Mouse (Mus musculus): ENCODE measurements at regions not wholly inside any gene's neighbourhood (a gene's known extent, or its start where the extent isn't known, plus 50 kb on each side); places are given as distances from the start of the nearest gene placed in this dataset.
"Not testable (repeated sequence)": the region's sequence is repeated elsewhere in the genome, so short reads cannot be mapped to it uniquely, and the experiment has no call there.

GRCm38 (mm10) chr10:111354607-111355006, 56.1 kb downstream of the Bbs10 start:
- no peak overlapping the region for H3K27ac ChIP-seq
- H3K36me3 ChIP-seq (replicated peaks; ENCODE audit: control insufficient read depth, insufficient read depth, low read depth): no peaks in the 10 kb centered on the region
- no peak overlapping the region for H3K4me2 ChIP-seq (ENCODE audit: low read depth)
- H3K4me1 ChIP-seq (replicated peaks; ENCODE audit: control insufficient read depth in 2 of 2, insufficient read depth in 2 of 2, low read length in 1 of 2): no peaks in the 10 kb centered on the region
- TF ChIP-seq EP300 (IDR thresholded peaks at IDR 0.05; ENCODE audit: low read depth) (no peak), CTCF (IDR thresholded peaks at IDR 0.05; ENCODE audit: low read depth) (no peak)
- no peak for DNase-seq (ENCODE audit: low read depth in 3 of 3, low spot score in 3 of 3)
- H3K4me3 ChIP-seq (ENCODE audit: insufficient read depth in 1 of 2, low read depth in 2 of 2, low read length in 2 of 2): no peak overlapping the region
- no peak overlapping the region for H3K9ac ChIP-seq (replicated peaks)
- no peaks in the 10 kb centered on the region for H3K27me3 ChIP-seq (ENCODE audit: control insufficient read depth, insufficient read depth, low read length)
- 63% methylated on average over 8 of the region's 8 CpGs for WGBS (ENCODE audit: insufficient replicate concordance)
- ATAC-seq (ENCODE audit: insufficient read depth): no peak
- H3K9me3 ChIP-seq (ENCODE audit: control insufficient read depth, low read length): no peaks in the 10 kb centered on the region

GRCm38 (mm10) chr10:111358340-111358739, 59.9 kb downstream of the Bbs10 start:
- H3K4me3 ChIP-seq (ENCODE audit: insufficient read depth in 1 of 2, low read depth in 2 of 2, low read length in 2 of 2); H3K4me1 ChIP-seq (replicated peaks; ENCODE audit: control insufficient read depth in 2 of 2, insufficient read depth in 2 of 2, low read length in 1 of 2); H3K27ac ChIP-seq; DNase-seq (ENCODE audit: low read depth in 3 of 3, low spot score in 3 of 3); H3K27me3 ChIP-seq (ENCODE audit: control insufficient read depth, insufficient read depth, low read length); H3K36me3 ChIP-seq (replicated peaks; ENCODE audit: control insufficient read depth, insufficient read depth, low read depth); H3K9me3 ChIP-seq (ENCODE audit: control insufficient read depth, low read length); H3K4me2 ChIP-seq (ENCODE audit: low read depth); H3K9ac ChIP-seq (replicated peaks); ATAC-seq (ENCODE audit: insufficient read depth): not testable (repeated sequence)
- WGBS (ENCODE audit: insufficient replicate concordance): 38% methylated on average over 1 of the region's 1 CpGs

- WGBS (ENCODE audit: insufficient replicate concordance): 77% methylated on average over 18 of the region's 18 CpGs
- H3K4me2 ChIP-seq (ENCODE audit: low read depth): no peak overlapping the region
- ATAC-seq (ENCODE audit: insufficient read depth) (no peak), DNase-seq (ENCODE audit: low read depth in 3 of 3, low spot score in 3 of 3) (no peak)
- no peaks in the 10 kb centered on the region for H3K27me3 ChIP-seq (ENCODE audit: control insufficient read depth, insufficient read depth, low read length)
- H3K4me1 ChIP-seq (replicated peaks; ENCODE audit: control insufficient read depth in 2 of 2, insufficient read depth in 2 of 2, low read length in 1 of 2): peaks cover 0 to 16% of the 10 kb centered on the region in 2 experiments; a peak in 2 of 4 replicates
- no peaks in the 10 kb centered on the region for H3K9me3 ChIP-seq (ENCODE audit: control insufficient read depth, low read length)
- H3K27ac ChIP-seq: no peak overlapping the region
- no peak overlapping the region for H3K4me3 ChIP-seq (ENCODE audit: insufficient read depth in 1 of 2, low read depth in 2 of 2, low read length in 2 of 2)
- H3K36me3 ChIP-seq (replicated peaks; ENCODE audit: control insufficient read depth, insufficient read depth, low read depth): no peaks in the 10 kb centered on the region
- H3K9ac ChIP-seq (replicated peaks): no peak overlapping the region
- TF ChIP-seq EP300 (IDR thresholded peaks at IDR 0.05; ENCODE audit: low read depth): no peak
- TF ChIP-seq CTCF (IDR thresholded peaks at IDR 0.05; ENCODE audit: low read depth): no peak
Observed at GRCm38 (mm10) chr10:111361749-111362435, 63.4 kb downstream of the Bbs10 start.

GRCm38 (mm10) chr10:111363729-111364617, 65.5 kb downstream of the Bbs10 start:
- Histone ChIP-seq H3K27me3 (ENCODE audit: control insufficient read depth, insufficient read depth, low read length) (no peaks in the 10 kb centered on the region), H3K9ac (replicated peaks) (no peak overlapping the region), H3K27ac (no peak overlapping the region), H3K9me3 (ENCODE audit: control insufficient read depth, low read length) (no peaks in the 10 kb centered on the region), H3K4me2 (ENCODE audit: low read depth) (no peak overlapping the region), H3K4me1 (replicated peaks; ENCODE audit: control insufficient read depth in 2 of 2, insufficient read depth in 2 of 2, low read length in 1 of 2) (peaks cover 0 to 16% of the 10 kb centered on the region in 2 experiments; a peak in 2 of 4 replicates), H3K4me3 (ENCODE audit: insufficient read depth in 1 of 2, low read depth in 2 of 2, low read length in 2 of 2) (no peak overlapping the region), H3K36me3 (replicated peaks; ENCODE audit: control insufficient read depth, insufficient read depth, low read depth) (no peaks in the 10 kb centered on the region)
- DNase-seq (ENCODE audit: low read depth in 3 of 3, low spot score in 3 of 3): no peak
- 42% methylated on average over 14 of the region's 14 CpGs for WGBS (ENCODE audit: insufficient replicate concordance)
- TF ChIP-seq EP300 (IDR thresholded peaks at IDR 0.05; ENCODE audit: low read depth) (no peak), CTCF (IDR thresholded peaks at IDR 0.05; ENCODE audit: low read depth) (no peak)
- no peak for ATAC-seq (ENCODE audit: insufficient read depth)

- Histone ChIP-seq H3K36me3 (replicated peaks; ENCODE audit: control insufficient read depth, insufficient read depth, low read depth) (no peaks in the 10 kb centered on the region), H3K4me2 (ENCODE audit: low read depth) (no peak overlapping the region), H3K4me1 (replicated peaks; ENCODE audit: control insufficient read depth in 2 of 2, insufficient read depth in 2 of 2, low read length in 1 of 2) (peaks cover 0 to 16% of the 10 kb centered on the region in 2 experiments; a peak in 2 of 4 replicates), H3K4me3 (ENCODE audit: insufficient read depth in 1 of 2, low read depth in 2 of 2, low read length in 2 of 2) (no peak overlapping the region), H3K27ac (no peak overlapping the region), H3K27me3 (ENCODE audit: control insufficient read depth, insufficient read depth, low read length) (no peaks in the 10 kb centered on the region), H3K9ac (replicated peaks) (no peak overlapping the region), H3K9me3 (ENCODE audit: control insufficient read depth, low read length) (no peaks in the 10 kb centered on the region)
- DNase-seq (ENCODE audit: low read depth in 3 of 3, low spot score in 3 of 3) (no peak), ATAC-seq (ENCODE audit: insufficient read depth) (peak; percentile 31; the same call in 1 of the 2 replicates)
- WGBS (ENCODE audit: insufficient replicate concordance): 20% methylated on average over 5 of the region's 5 CpGs
- TF ChIP-seq EP300 (IDR thresholded peaks at IDR 0.05; ENCODE audit: low read depth) (no peak), CTCF (IDR thresholded peaks at IDR 0.05; ENCODE audit: low read depth) (no peak)
Observed at GRCm38 (mm10) chr10:111365011-111365410, 66.5 kb downstream of the Bbs10 start.

- not testable (repeated sequence) for ATAC-seq (ENCODE audit: insufficient read depth); H3K9me3 ChIP-seq (ENCODE audit: control insufficient read depth, low read length); H3K36me3 ChIP-seq (replicated peaks; ENCODE audit: control insufficient read depth, insufficient read depth, low read depth); DNase-seq (ENCODE audit: low read depth in 3 of 3, low spot score in 3 of 3); H3K4me2 ChIP-seq (ENCODE audit: low read depth); H3K9ac ChIP-seq (replicated peaks); H3K27ac ChIP-seq; H3K27me3 ChIP-seq (ENCODE audit: control insufficient read depth, insufficient read depth, low read length); H3K4me3 ChIP-seq (ENCODE audit: insufficient read depth in 1 of 2, low read depth in 2 of 2, low read length in 2 of 2)
- peaks cover 0 to 12% of the 10 kb centered on the region in 2 experiments; a peak in 2 of 4 replicates for H3K4me1 ChIP-seq (replicated peaks; ENCODE audit: control insufficient read depth in 2 of 2, insufficient read depth in 2 of 2, low read length in 1 of 2)
- 55% methylated on average over 3 of the region's 3 CpGs for WGBS (ENCODE audit: insufficient replicate concordance)
Observed at GRCm38 (mm10) chr10:111369046-111369445, 70.6 kb downstream of the Bbs10 start.
